9 mouse cellular contexts compared by ENCODE assay signal in genomic region chr8:124281700-124282541, GRCm38 (mm10). TPM values are rescaled to one million over a fixed set of nuclear protein-coding genes. Genes with fewer than 3 reads are reported as not detected.
DNase-seq lines count a peak whose midpoint lies in the region; ATAC-seq and TF ChIP-seq lines count a peak whose summit lies in the region.
"Had no signal": no experiment of that assay in that cellular context is flagged by ENCODE, and none has a peak within 500 bp of the region (broad histone marks: within the 10 kb centered on the region; RNA-seq: fewer than 3 reads in every experiment).

No protein-coding gene starts in this region.

- no peak overlapping the region; the same call in 1 of the 2 replicates for H3K27ac ChIP-seq in forebrain, postnatal 0 days (ENCODE audit: low read depth, low read length)
- peak overlapping the region; percentile 91 for H3K27ac ChIP-seq in midbrain, embryonic 13.5 days
- H3K27ac ChIP-seq: limb, embryonic 15.5 days had no signal

- TF ChIP-seq POLR2A in brain, embryonic 14.5 days (IDR thresholded peaks at IDR 0.05; ENCODE audit: borderline replicate concordance, extremely low read depth, insufficient read depth, insufficient read length, poor library complexity, severe bottlenecking) = no peak

- no peak for TF ChIP-seq CTCF in brain, embryonic 14.5 days (IDR thresholded peaks at IDR 0.05; ENCODE audit: borderline replicate concordance, extremely low read depth, insufficient read depth, insufficient read length)
- TF ChIP-seq CTCF in forebrain, postnatal 0 days (IDR thresholded peaks at IDR 0.05; ENCODE audit: low read depth) = no peak

- no peaks in the 10 kb centered on the region for H3K27me3 ChIP-seq in forebrain, postnatal 0 days (ENCODE audit: insufficient read depth, low read length)
- no peaks in the 10 kb centered on the region for H3K27me3 ChIP-seq in midbrain, embryonic 13.5 days
- H3K27me3 ChIP-seq: limb, embryonic 15.5 days had no signal

- 0 out of 2 replicates have a peak, but pooled peaks have one; percentile 12 for ATAC-seq in frontal cortex, adult (ENCODE audit: low TSS enrichment)
- ATAC-seq in forebrain, postnatal 0 days = peak; percentile 28; the same call in 1 of the 2 replicates
- ATAC-seq in midbrain, embryonic 13.5 days = no peak

- DNase-seq in frontal cortex, adult 2 months (ENCODE audit: extremely low spot score in 1 of 2, low spot score in 1 of 2) = no peak
- peak; percentile 83 for DNase-seq in brain, embryonic 14.5 days (ENCODE audit: low read depth)
- DNase-seq in forebrain, postnatal 0 days = peak; percentile 62
- DNase-seq in left cerebral cortex, adult 8-10 months (ENCODE audit: low spot score in 2 of 2) = no peak
- no peak for DNase-seq in testis, postnatal 14 days (ENCODE audit: low spot score)
- DNase-seq in lung, postnatal 10 days = no peak

- H3K9ac ChIP-seq in forebrain, postnatal 0 days = no peak overlapping the region
- H3K9ac ChIP-seq in midbrain, embryonic 13.5 days (replicated peaks) = no peak overlapping the region
- H3K9ac ChIP-seq: limb, embryonic 15.5 days had no signal

- H3K9me3 ChIP-seq in forebrain, postnatal 0 days (ENCODE audit: low read length) = no peaks in the 10 kb centered on the region
- H3K9me3 ChIP-seq in midbrain, embryonic 13.5 days = no peaks in the 10 kb centered on the region
- H3K9me3 ChIP-seq: limb, embryonic 15.5 days had no signal

- H3K36me3 ChIP-seq in forebrain, postnatal 0 days (ENCODE audit: insufficient read depth) = no peaks in the 10 kb centered on the region
- H3K36me3 ChIP-seq in midbrain, embryonic 13.5 days = no peaks in the 10 kb centered on the region
- H3K36me3 ChIP-seq: limb, embryonic 15.5 days had no signal

- H3K4me3 ChIP-seq in forebrain, postnatal 0 days (ENCODE audit: low read depth, low read length) = no peak overlapping the region
- H3K4me3 ChIP-seq in midbrain, embryonic 13.5 days (replicated peaks) = no peak overlapping the region
- H3K4me3 ChIP-seq: limb, embryonic 15.5 days had no signal

- 37% methylated on average over 11 of the region's 11 CpGs for WGBS in forebrain, postnatal 0 days
- WGBS in midbrain, embryonic 13.5 days = 67% methylated on average over 11 of the region's 11 CpGs

- H3K4me1 ChIP-seq in forebrain, postnatal 0 days (ENCODE audit: insufficient read depth) = peaks cover 31% of the 10 kb centered on the region
- peaks cover 92% of the 10 kb centered on the region for H3K4me1 ChIP-seq in midbrain, embryonic 13.5 days (replicated peaks)

- H3K4me2 ChIP-seq in forebrain, postnatal 0 days (ENCODE audit: low read depth) = no peak overlapping the region
- no peak overlapping the region for H3K4me2 ChIP-seq in midbrain, embryonic 13.5 days (replicated peaks)
- H3K4me2 ChIP-seq: limb, embryonic 15.5 days had no signal

RNA-seq across cellular contexts. Expression of gene Galnt2, which starts 50.7 kb away (rescaled TPM):
- polyA plus RNA-seq in frontal cortex, adult 2 months (2012; rRNA removed) = 27.9 and 33.2 TPM in 2 replicates
- 42.0 and 50.3 TPM in 2 replicates for polyA plus RNA-seq in brain, embryonic 14.5 days (2012; rRNA removed)
- total RNA-seq in forebrain, postnatal 0 days (2014; rRNA removed) = 55.4 and 55.5 TPM in 2 replicates
- polyA plus RNA-seq in forebrain, postnatal 0 days (2015; fragmentation: Nextera tagmentation; extraction: Ambion mirVana) = 58.2 and 63.1 TPM in 2 replicates
- polyA plus RNA-seq in midbrain, embryonic 13.5 days (2015; fragmentation: Nextera tagmentation; extraction: Ambion mirVana) = 47.2 and 53.5 TPM in 2 replicates
- total RNA-seq in left cerebral cortex, adult 8-10 months (2022) = 10 to 100 TPM; 34.5 to 49.5 (median 39.8) TPM

Comparison
In these comparisons a context has a peak if more than half of its experiments do, and no peak if none do; other contexts are left out.
1. DNase-seq: peak in brain, embryonic 14.5 days (single experiment) and forebrain, postnatal 0 days (single experiment); none in frontal cortex, adult 2 months (0 of 2), left cerebral cortex, adult 8-10 months (0 of 2), testis, postnatal 14 days (single experiment) and lung, postnatal 10 days (single experiment).